Mouse (Mus musculus) hindbrain, embryonic 12.5 days (tissue): Measurements from ENCODE around the gene Wdr4. TPM values are rescaled to one million over a fixed set of nuclear protein-coding genes. Genes with fewer than 3 reads are reported as not detected.

Experiments
- ATAC-seq: fragments of 200-750 bp; cut with Nextera tagmentation; 2 replicates; pipeline ENCODE4 v1.8.0; 2017; ENCODE audit warnings: moderate TSS enrichment; ENCODE audit not compliant: low FRiP score
- H3K27ac ChIP-seq: fragments of 300-500 bp; sonication (generic); 2 replicates; pipeline ENCODE4 v1.5.1; 2016; ENCODE audit warnings: mild to moderate bottlenecking
- H3K27me3 ChIP-seq: fragments of 300-500 bp; sonication (generic); 2 replicates; pipeline ENCODE4 v1.6.1; 2016; ENCODE audit warnings: mild to moderate bottlenecking
- H3K36me3 ChIP-seq: fragments of 300-500 bp; sonication (generic); 2 replicates; pipeline ENCODE4 v1.6.1; 2016; ENCODE audit warnings: mild to moderate bottlenecking
- H3K4me1 ChIP-seq: fragments of 300-500 bp; sonication (generic); 2 replicates; pipeline ENCODE4 v1.6.1; 2016
- H3K4me2 ChIP-seq: fragments of 300-500 bp; sonication (generic); replicated peaks from 2 replicates; pipeline ENCODE4 v1.6.1; 2016; ENCODE audit warnings: mild to moderate bottlenecking
- H3K4me3 ChIP-seq: fragments of 300-500 bp; sonication (generic); 2 replicates; pipeline ENCODE4 v1.5.1; 2016; ENCODE audit warnings: mild to moderate bottlenecking
- H3K9ac ChIP-seq: fragments of 300-500 bp; sonication (generic); 2 replicates; pipeline ENCODE4 v1.6.1; 2016; ENCODE audit warnings: mild to moderate bottlenecking, moderate library complexity
- H3K9me3 ChIP-seq: fragments of 300-500 bp; sonication (generic); replicated peaks from 2 replicates; pipeline ENCODE4 v1.6.1; 2016; ENCODE audit warnings: mild to moderate bottlenecking
- WGBS: fragments of 180-500 bp; shearing (Covaris S2); methylation state at CpG from one replicate; pipeline ENCODE4 v1.1.7; 2016; 5-methylcytosine and 5-hydroxymethylcytosine counted together
- polyA plus RNA-seq: library from polyadenylated mRNA; unstranded; fragments of >200 nt; fragmentation: Nextera tagmentation; extraction: Ambion mirVana; gene quantifications from 2 replicates; pipeline ENCODE4 v1.2.1, GENCODE M21; 2016

Gene Wdr4
- polyA plus RNA-seq, 1 experiment from 2014 or later, result 39.0 TPM

- Histone ChIP-seq H3K27ac (no peak overlapping the region), H3K4me1 (0 out of 2 replicates have a peak, but pooled peaks cover 3% of the 10 kb centered on the region)
- 25% methylated on average over 15 of the region's 15 CpGs for WGBS
Measured at GRCm38 (mm10) chr17:31529314-31529713, 9.5 kb upstream of the Wdr4 start.

DNA sequence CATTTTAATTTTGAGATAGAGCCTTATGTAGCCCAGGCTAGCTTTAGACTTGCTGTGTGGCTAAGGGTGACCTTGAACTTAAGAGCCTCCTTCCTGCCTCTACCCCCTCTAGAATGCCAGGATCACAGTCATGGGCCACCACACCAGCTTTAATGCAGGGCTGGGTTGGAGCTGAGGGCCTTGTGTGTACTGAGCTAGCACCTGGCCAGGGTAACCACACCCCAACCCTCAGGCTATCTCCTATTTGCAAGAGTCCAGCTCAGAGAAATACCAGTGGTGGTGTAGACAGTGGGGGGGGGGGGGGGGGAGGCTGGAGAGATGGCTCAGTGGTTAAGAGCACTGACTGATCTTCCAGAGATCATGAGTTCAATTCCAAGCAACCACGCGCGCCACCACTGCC lies 6.0 kb upstream of the Wdr4 start:
- no peaks in the 10 kb centered on the region for H3K9me3 ChIP-seq
- no peak overlapping the region for H3K9ac ChIP-seq
- peaks cover 16% of the 10 kb centered on the region for H3K4me1 ChIP-seq
- no peaks in the 10 kb centered on the region for H3K27me3 ChIP-seq
- peaks cover 41% of the 10 kb centered on the region for H3K36me3 ChIP-seq
- H3K27ac ChIP-seq, result no peak overlapping the region
- no peak overlapping the region for H3K4me3 ChIP-seq
- ATAC-seq, result no peak
- H3K4me2 ChIP-seq, result no peak overlapping the region
- WGBS, result 98% methylated on average over 3 of the region's 3 CpGs

More at GRCm38 (mm10) chr17:31529314-31529713, 9.5 kb upstream of the Wdr4 start:
- Histone ChIP-seq H3K4me3 (no peak overlapping the region), H3K9me3 (no peaks in the 10 kb centered on the region), H3K27me3 (no peaks in the 10 kb centered on the region), H3K4me2 (no peak overlapping the region), H3K9ac (no peak overlapping the region), H3K36me3 (peaks cover 41% of the 10 kb centered on the region)
- no peak for ATAC-seq

- Histone ChIP-seq H3K9ac (no peak overlapping the region), H3K9me3 (no peaks in the 10 kb centered on the region), H3K27ac (no peak overlapping the region), H3K4me3 (no peak overlapping the region), H3K4me1 (peaks cover 19% of the 10 kb centered on the region), H3K4me2 (no peak overlapping the region), H3K36me3 (peaks cover 38% of the 10 kb centered on the region), H3K27me3 (no peaks in the 10 kb centered on the region)
- no peak for ATAC-seq
- 96% methylated on average over 4 of the region's 4 CpGs for WGBS
Measured at GRCm38 (mm10) chr17:31525114-31525513, 5.3 kb upstream of the Wdr4 start.

DNA sequence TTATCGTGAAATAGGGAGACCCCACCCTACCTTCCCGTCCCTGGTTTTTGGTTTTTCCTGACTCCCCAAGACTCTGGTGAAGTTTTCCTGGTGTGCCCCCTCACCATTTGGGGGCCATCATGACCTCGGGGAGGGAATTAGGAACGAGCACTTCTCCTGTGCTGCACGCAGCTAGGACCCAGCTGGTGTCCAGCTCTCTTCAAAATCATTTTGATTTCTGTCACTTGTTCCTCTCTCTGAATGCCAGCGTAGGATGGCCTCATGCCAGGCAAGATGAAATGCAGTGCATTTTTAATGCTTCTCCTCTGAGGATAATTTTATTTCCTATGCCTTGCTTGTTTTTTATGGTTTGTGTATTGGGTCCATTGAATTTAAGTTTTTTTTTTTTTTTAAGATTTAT lies 2.2 kb upstream of the Wdr4 start:
- no peaks in the 10 kb centered on the region for H3K9me3 ChIP-seq
- H3K27ac ChIP-seq, result peak overlapping the region; percentile 48; the same call in 1 of the 2 replicates
- 84% methylated on average over 6 of the region's 6 CpGs for WGBS
- H3K4me3 ChIP-seq, result no peak overlapping the region
- H3K4me2 ChIP-seq, result peak overlapping the region; percentile 58; the same call in 1 of the 2 replicates
- peaks cover 17% of the 10 kb centered on the region for H3K36me3 ChIP-seq
- H3K4me1 ChIP-seq, result peaks cover 16% of the 10 kb centered on the region
- ATAC-seq, result no peak
- no peak overlapping the region for H3K9ac ChIP-seq
- H3K27me3 ChIP-seq, result no peaks in the 10 kb centered on the region

DNA sequence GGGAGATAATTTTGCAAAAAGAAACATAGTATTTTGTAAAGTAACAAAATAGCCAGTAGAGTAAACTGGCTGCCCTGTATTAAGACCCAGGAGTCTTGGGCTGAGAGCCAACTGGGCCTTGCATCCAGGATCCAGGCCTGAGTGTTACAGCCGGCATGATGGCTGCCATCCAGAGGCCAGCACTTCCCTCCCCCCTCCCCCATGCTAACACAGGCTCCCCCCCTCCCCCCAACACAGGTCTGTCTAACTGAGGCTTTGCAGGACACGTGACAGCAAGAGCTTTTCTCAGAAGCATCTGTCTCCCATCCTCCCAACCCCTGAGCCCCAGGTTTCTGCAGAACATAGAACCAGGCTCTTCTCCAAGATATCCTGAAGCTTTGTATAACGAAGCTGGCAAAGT lies 1.1 kb upstream of the Wdr4 start:
- peak; percentile 14; the same call in 1 of the 2 replicates for ATAC-seq
- WGBS, result 19% methylated on average over 3 of the region's 3 CpGs
- H3K9ac ChIP-seq, result peak overlapping the region; percentile 78
- H3K9me3 ChIP-seq, result no peaks in the 10 kb centered on the region
- H3K4me2 ChIP-seq, result peak overlapping the region; percentile 58
- peaks cover 11% of the 10 kb centered on the region for H3K36me3 ChIP-seq
- no peaks in the 10 kb centered on the region for H3K27me3 ChIP-seq
- H3K4me3 ChIP-seq, result peak overlapping the region; percentile 74
- peaks cover 16% of the 10 kb centered on the region for H3K4me1 ChIP-seq
- H3K27ac ChIP-seq, result no peak overlapping the region

DNA sequence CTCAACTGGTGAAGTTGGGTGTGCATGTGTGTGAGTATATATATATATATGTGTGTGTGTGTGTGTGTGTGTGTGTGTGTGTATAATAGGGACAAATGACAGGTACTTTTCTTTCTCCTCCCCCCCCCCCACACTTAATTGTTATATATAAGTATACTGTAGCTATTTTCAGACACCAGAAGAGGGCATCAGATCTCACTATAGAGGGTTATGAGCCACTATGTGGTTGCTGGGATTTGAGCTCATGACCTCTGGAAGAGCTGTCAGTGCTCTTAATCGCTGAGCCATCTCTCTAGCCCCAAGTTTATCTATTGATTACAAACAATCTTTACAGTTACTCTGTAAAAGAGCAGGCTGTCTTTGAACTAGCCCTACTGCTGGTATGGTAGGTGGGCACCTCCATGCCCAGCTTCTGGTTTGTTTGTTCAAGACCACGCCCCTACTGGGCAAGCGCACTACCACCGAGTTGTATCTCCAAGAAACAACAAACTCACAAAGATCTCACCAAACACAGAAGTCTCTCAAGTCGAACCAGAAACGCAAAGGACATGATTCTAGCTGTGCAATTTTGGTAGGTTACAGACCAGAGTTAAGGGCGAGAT lies 335 bp downstream of the Wdr4 start:
- WGBS, result 5% methylated on average over 7 of the region's 7 CpGs
- Histone ChIP-seq H3K27me3 (no peaks in the 10 kb centered on the region), H3K4me1 (peaks cover 18% of the 10 kb centered on the region), H3K36me3 (peaks cover 9% of the 10 kb centered on the region), H3K27ac (peak overlapping the region; percentile 70), H3K9me3 (no peaks in the 10 kb centered on the region), H3K4me2 (peak overlapping the region; percentile 58), H3K9ac (no peak overlapping the region), H3K4me3 (peak overlapping the region; percentile 74)
- peak; percentile 47 for ATAC-seq

DNA sequence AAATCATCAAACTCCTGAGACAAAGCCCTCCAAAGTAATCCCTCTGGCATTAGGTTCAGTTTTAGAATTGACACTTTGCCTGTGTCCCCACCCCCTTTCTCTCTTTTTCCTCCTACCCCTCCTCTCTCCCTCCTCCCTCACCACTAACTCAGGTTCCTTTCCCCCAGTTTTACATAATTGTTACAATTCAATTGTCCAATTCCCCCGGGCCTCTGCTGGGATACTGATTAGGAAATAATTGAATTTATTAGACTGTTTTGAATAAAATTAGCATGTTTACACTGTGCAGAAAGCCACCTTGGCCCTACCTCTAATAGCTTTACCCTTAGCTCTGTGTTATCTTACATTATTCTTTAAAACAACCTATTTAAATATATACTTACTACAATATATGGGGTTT lies 5.1 kb downstream of the Wdr4 start:
- WGBS, result 50% methylated on average over 1 of the region's 1 CpGs
- no peak for ATAC-seq
- Histone ChIP-seq H3K36me3 (no peaks in the 10 kb centered on the region), H3K27me3 (no peaks in the 10 kb centered on the region), H3K9me3 (no peaks in the 10 kb centered on the region), H3K4me3 (no peak overlapping the region), H3K27ac (0 out of 2 replicates have a peak overlapping the region, but pooled peaks have one; percentile 37), H3K4me2 (no peak overlapping the region), H3K4me1 (peaks cover 12% of the 10 kb centered on the region), H3K9ac (no peak overlapping the region)

- Histone ChIP-seq H3K4me2 (peak overlapping the region; percentile 88), H3K4me1 (peaks cover 12% of the 10 kb centered on the region), H3K4me3 (peak overlapping the region; percentile 88), H3K27ac (peak overlapping the region; percentile 81), H3K27me3 (no peaks in the 10 kb centered on the region), H3K9me3 (no peaks in the 10 kb centered on the region), H3K9ac (peak overlapping the region; percentile 73), H3K36me3 (peaks cover 16% of the 10 kb centered on the region)
- ATAC-seq, result 0 out of 2 replicates have a peak, but pooled peaks have one; percentile 3
- 22% methylated on average over 6 of the region's 6 CpGs for WGBS
Measured at GRCm38 (mm10) chr17:31512593-31512992, 7.2 kb downstream of the Wdr4 start.

DNA sequence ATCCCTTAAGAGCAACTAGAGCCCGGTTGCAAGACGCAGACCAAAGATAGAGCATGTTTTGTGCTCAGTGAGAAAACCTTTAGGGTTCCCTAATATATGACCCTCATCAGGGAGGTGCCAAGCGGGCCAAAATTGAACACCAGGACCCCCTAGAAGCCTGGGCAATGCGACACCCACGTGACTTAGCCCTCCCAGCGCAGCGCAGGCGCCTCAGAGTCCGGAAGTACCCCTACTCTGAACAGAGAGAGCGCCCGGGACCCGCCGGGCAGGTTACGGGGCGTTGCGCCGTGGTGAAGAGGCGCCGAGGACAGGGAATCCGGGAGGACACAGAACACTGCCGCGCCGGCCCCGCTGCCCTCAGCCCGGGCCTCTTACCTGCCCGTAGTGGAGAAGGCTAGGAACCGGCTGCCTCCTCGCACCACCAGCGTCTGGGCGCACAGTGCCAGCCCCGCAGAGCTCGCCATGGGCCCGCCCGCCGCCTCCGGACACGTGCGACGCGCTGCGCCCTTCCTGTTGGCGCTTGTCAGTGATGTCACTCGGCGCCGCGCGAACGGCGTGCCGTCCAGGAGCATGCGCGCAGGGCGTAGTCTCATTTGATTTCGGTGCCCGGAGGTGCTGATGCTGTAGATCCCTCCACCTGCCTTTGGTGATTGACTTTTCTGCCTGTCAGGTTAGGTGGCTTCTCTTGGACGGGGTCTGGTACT lies 7.8 kb downstream of the Wdr4 start:
- H3K27me3 ChIP-seq, result no peaks in the 10 kb centered on the region
- peak overlapping the region; percentile 81 for H3K27ac ChIP-seq
- peak; percentile 94 for ATAC-seq
- peak overlapping the region; percentile 88 for H3K4me2 ChIP-seq
- H3K9me3 ChIP-seq, result no peaks in the 10 kb centered on the region
- H3K9ac ChIP-seq, result peak overlapping the region; percentile 73
- H3K36me3 ChIP-seq, result peaks cover 21% of the 10 kb centered on the region
- H3K4me1 ChIP-seq, result peaks cover 12% of the 10 kb centered on the region
- H3K4me3 ChIP-seq, result peak overlapping the region; percentile 88
- WGBS, result under 1% methylated on average over 56 of the region's 56 CpGs

DNA sequence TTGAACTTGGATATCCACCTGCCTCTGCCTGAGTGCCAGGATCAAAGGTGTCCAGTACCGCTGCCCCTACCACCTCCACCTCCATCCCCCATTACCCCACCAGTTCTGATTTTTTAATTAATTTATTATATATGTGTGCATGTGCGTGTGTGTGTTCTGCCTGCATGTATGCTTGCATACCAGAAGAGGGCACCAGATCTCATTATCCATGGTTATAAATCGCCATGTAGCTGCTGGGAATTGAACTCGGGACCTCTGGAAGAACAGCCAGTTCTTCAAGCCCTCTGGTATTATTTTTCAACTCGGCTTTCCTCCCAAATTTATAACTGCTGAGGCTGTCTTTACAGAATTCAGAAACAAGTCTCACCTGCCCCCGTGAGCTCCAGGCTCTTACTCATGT lies 8.8 kb downstream of the Wdr4 start:
- Histone ChIP-seq H3K36me3 (peaks cover 28% of the 10 kb centered on the region), H3K27ac (no peak overlapping the region), H3K4me2 (peak overlapping the region; percentile 88), H3K9ac (no peak overlapping the region), H3K27me3 (no peaks in the 10 kb centered on the region), H3K4me1 (peaks cover 12% of the 10 kb centered on the region), H3K9me3 (no peaks in the 10 kb centered on the region), H3K4me3 (0 out of 2 replicates have a peak overlapping the region, but pooled peaks have one; percentile 88)
- WGBS, result 92% methylated on average over 6 of the region's 6 CpGs
- ATAC-seq, result no peak

DNA sequence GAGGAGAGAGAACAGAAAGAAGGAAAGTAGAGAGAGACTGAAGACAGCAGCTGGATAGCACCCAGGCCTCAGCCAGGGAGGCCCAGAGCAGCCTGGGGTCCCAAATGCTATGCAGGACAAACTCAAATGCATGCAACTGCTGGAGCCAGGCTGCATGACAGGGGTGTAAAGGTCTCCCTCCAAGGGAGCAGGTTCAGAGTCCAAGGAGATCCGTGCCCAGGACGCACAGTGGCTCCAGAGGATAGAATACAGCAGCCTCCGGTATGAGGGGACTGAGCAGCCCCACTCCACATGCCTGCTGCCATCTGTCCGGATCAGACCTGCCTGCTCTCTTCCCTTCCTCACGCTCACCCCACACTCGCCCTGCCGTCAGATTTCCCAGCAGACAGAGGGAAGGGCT lies 13.5 kb downstream of the Wdr4 start:
- H3K9ac ChIP-seq, result no peak overlapping the region
- H3K9me3 ChIP-seq, result no peaks in the 10 kb centered on the region
- H3K27ac ChIP-seq, result no peak overlapping the region
- peaks cover 68% of the 10 kb centered on the region for H3K36me3 ChIP-seq
- no peaks in the 10 kb centered on the region for H3K27me3 ChIP-seq
- H3K4me3 ChIP-seq, result no peak overlapping the region
- WGBS, result 89% methylated on average over 7 of the region's 7 CpGs
- H3K4me2 ChIP-seq, result no peak overlapping the region
- H3K4me1 ChIP-seq, result peaks cover 8% of the 10 kb centered on the region
- ATAC-seq, result no peak

DNA sequence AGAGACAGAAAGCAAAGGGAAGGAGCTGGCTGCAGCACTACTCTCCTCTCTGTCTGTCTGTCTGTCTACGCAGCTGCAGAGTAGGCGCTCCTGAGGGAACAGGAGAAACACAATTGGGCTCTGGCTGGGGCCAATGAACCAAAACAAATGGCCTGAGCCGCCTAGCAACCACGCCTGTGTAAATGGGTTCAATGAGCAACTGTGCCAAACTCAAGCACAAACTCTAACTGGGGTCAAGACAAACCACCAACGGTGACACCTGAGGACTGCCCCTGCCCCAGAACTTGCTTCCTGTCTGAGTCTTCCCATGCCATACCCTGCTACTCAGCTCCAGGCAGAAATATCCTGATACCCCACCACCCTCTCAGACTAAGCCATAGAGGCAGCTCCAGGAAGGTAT lies 14.8 kb downstream of the Wdr4 start:
- WGBS, result 50% methylated on average over 5 of the region's 5 CpGs
- no peak overlapping the region for H3K9ac ChIP-seq
- H3K4me3 ChIP-seq, result no peak overlapping the region
- no peak for ATAC-seq
- H3K4me1 ChIP-seq, result 0 out of 2 replicates have a peak, but pooled peaks cover 6% of the 10 kb centered on the region
- H3K27me3 ChIP-seq, result no peaks in the 10 kb centered on the region
- H3K36me3 ChIP-seq, result peaks cover 81% of the 10 kb centered on the region
- no peak overlapping the region; the same call in 1 of the 2 replicates for H3K27ac ChIP-seq
- no peaks in the 10 kb centered on the region for H3K9me3 ChIP-seq
- H3K4me2 ChIP-seq, result no peak overlapping the region
